Mouse (Mus musculus) R1 (cell line): ENCODE results near the gene Fam160a1.

Source experiments
- DNase-seq: peaks from one replicate; pipeline ENCODE4 v3.0.0-alpha.2; 2018; ENCODE audit warnings: low read depth, low spot score

The Fam160a1 gene

DNA sequence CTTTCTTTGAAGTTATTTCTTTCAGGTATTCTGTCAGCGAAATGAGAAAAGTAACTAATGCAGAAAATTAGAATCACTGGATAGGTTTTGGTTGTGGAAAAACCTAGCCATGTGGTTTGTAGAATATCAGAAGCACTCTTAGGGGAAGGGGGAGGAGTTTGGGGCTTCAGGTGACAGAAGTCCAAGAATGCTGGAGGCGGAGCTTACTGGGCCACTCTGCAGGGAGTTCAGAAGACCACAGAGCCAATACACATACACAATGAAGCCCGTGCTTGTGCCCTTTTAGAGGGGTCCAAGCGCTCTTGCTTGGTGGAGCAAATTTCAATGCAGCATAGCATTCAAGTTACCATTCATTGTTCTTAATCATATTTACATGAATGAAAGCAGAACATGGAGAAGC lies 68.2 kb downstream of the Fam160a1 start:
- DNase-seq = peak; percentile 23

DNA sequence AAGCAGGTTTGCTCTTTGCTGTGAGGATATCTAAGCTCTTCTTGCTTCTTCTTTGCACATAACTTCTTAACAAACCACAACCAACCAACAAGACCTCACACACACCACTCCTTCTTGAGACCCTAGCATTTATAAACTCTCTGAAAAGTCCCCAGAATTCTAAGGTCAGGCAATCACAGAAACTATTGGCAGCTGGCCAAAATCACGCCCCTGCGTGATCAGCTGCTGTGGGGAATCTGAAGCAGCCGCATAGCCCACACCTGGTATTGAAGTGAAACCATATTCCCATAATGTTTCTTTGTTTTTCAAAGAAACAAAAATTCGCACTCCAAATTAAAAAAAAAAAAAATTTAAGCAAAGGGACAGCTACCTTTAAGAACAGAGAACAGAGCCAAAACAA lies 71.0 kb downstream of the Fam160a1 start:
- DNase-seq = peak; percentile 4

DNA sequence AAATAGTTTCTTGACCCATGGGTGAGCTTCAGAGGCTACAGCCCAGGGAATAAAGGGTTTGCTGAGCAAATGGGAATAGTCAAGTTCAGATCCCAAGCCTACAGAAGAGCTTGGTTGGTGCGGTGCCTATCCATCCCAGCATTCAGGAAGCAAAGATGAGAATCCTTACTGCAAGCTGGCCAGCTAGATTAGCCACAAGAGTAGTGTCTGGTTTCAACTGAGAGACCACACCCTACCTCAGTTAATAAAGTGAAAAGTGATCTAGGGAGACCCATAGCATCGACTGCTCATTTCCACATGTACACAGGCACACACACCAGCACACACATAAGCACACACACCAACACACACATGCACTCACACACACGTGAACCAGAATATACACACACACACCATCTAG lies 75.3 kb downstream of the Fam160a1 start:
- no peak for DNase-seq

DNA sequence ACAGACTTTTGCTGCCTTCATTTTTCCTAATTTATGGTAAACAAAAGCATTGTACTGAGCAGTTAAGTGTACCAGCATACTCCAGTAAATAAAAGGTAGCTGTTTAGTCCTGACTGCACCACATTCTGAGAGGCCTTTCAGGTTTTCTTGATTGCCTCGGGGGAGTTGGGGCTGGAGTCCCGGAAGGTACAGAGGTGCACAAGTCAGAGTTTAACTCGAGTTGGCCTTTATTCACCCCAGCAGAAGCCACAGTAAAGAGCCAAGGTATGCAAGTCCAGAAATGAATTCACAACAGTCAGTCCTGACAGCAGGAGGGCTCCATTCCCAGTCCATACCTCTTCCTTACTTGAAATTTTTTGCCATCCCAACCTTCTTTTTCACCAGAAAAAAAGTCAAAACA lies 78.5 kb downstream of the Fam160a1 start:
- DNase-seq = no peak

DNA sequence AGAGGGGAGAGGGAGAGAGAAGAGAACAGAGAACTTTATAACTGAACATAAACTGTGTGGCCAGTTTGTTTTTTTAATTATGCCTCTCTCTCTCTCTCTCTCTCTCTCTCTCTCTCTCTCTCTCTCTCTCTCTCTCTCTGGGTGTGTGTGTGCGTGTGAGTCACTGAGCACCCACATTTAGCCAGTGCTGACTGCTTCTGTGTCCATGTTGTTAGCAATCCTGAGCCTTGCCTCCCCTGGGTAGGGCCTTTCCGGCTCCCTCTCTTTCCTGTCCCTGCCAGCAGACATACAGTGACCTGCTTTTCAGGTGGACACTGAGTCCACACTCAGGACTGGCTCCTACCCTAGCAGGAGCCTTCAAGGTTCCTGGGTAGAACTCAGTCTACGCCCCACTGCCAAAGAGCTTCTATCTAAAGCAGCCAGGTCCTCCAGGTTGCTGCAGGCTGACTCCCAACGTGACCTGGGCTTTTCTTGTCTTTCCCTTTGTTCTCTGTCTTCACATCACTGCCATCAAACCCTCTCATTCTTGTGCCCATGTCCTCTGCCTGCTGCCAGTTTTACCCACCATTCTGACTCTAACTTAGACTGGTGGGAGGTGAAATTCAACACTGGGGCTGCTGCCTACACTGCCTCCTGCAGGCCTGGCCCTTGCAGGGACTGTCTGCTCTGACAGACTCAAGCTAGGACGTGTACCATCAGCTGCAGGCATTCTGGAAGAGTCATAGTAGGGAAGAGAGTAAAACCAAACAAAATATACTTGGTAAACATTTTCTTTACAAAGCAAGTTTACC lies 83.0 kb downstream of the Fam160a1 start:
- DNase-seq = no peak

DNA sequence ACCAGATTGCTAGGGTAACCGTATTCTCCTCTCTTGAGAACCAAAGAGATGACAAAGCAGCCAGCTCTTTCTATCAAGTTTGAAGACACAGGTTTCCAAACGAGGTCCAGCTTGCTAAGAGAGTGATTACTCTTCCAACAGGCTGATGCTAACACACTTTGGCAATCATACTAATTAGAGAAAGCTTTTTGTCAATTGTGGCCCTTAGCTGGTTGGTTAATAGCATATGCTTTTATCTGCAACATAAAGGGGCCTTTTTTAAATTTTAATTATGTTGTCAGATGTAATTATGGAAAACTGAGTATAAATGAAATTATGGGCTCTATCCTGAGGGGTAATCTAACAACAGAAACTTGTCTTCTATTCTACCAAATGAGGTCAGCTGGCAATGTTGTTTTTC lies 89.9 kb downstream of the Fam160a1 start:
- no peak for DNase-seq

DNA sequence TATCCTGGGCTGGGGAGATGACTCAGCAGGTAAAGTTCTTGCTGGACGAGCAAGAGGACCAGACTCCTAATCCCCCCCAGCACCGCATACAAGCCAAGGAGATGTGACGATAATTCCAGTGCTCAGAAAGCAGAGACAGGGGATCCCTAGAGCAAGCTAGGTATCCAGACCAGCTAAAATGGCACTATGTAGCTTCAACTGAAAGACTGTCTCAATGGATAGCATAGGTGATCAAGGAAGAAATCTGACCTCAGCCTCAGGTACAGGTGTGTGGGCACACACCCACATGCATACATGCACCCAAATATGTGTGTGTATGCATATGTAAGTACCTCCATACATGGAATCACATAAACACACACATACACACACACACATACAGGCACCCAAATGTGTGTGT lies 91.1 kb downstream of the Fam160a1 start:
- DNase-seq = no peak

DNA sequence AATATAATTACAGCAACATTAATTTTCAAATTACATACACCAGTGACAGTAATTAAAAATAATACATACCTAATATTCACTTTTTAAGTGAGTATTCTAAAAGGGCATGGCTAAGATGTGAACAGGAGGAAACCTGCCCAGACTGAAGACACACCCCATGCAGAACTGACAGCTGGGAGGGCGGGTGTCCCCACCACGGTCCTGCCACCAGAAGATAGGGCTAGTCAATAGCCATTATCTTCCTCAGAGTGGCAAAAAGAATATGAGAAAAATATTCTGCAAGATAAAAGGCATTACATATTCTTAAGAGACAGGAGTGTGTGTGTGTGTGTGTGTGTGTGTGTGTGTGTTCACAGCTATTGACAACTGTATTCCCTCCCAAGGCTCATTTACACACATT lies 92.0 kb downstream of the Fam160a1 start:
- DNase-seq = no peak

DNA sequence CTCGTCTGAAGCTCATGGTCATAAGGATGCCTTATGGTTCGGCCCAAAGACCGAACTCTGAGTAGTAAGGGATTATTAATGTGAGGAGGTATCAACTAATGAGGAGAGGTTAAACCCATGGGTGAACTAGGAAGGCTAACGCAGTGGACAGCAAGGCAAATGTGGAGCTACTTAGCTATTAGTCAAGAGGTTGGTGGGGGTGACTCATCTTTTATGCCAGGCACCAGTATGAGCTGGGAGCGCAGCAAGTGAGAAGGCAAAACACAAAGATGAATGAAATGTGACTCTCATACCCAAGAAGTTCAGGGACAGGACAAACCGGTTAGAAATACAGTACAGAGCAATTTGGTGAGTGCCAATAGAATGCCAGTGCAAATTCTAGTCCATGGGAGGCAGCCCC lies 94.5 kb downstream of the Fam160a1 start:
- DNase-seq = no peak

DNA sequence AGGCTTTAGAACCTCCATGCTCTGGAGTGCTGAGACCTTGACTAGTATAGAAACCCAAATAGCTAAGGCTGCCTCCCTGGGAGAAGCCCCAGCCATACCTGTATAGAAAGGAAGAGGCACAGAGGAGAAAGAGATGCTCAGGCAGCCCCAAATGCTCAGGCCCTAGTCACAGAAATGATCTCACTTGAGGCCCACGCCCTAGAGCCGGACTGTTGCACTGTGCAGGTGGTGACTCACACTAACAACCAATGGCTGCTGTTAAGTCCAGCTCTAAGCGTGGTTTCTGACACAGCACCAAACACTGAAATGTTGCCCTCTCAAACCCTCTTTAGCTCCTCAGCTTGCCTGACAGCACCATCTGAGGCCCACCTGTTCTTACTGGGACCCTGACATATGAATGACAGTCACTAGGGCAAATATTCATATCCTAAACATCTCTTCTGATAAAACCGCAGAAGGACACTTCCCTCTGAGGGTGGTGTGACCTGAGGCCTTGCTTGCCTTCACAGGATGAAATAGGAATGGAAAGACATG lies 101.3 kb downstream of the Fam160a1 start:
- no peak for DNase-seq

DNA sequence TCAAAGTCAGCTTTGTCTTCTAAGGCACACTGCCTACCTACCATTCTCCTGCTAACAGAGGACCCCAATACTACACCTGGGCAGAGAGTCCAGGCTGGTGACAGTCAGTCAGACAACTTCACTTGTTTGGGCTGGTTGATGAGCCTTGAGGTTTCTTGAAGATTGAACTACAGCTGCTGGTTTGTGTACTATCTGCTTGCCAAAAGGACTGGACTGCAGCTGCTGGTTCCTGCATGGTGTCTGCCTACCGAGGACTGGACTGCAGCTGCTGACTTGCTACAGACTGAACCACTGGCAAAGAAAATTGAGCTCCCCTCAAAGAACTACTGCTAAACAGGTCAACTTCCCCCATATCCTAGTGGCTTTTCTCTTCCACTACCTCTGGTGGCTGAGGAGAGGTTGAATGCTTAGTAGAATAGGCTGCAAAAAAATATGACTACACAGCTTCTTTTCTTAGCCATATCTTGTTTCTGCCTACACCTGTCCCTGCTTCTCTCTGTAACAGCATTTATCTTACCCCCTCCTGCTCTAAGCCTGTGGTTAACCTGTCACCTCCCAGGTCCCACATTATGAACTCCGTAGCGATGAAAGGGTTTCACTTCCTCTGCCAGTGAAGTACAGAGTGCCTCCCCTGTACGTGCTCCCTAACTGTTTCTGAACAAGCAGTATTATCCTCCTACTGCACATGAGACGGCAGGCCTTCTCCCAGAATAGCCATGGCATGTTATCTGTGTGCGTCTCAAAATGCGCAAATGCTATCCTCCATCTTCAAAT lies 103.0 kb downstream of the Fam160a1 start:
- DNase-seq = no peak

DNA sequence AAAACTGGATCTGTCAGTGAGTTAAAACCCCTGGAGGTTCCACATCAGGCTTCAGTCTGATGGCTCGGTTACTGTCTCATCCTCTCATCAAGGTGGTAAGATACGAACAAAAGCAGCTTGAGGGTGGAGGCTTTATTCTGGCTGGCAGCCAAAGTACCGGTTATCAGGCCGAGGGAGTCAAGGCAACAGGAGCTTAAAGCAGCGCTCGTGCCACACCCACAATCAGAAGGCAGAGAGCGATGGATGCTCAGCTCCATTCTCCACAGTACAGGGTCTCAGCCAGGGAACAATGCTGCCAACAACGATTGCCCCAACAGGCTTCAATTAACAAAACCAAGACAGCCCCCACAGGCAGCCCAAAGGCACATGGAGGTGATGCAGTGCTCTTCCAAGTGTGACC lies 106.4 kb downstream of the Fam160a1 start:
- peak; percentile 48 for DNase-seq

DNA sequence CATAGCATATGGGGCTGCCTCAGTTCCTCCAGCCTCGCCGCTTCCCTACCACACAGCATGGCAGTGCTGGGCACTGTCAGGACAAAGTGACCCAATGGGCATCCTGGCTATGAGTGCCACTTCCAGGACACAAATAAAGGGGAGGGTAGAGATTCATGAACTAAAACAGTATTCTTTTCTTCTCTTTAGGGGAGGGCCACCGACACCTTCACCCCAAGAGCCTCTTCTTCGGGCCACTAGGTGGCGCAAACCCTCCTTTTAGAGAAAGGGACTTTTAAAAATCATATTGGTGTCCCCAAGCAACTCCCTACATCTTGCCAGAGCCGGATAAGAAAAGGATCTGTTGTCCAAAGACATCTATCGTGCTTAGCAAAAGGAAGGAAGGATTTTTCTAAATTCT lies 109.7 kb downstream of the Fam160a1 start:
- DNase-seq = peak; percentile 47

DNA sequence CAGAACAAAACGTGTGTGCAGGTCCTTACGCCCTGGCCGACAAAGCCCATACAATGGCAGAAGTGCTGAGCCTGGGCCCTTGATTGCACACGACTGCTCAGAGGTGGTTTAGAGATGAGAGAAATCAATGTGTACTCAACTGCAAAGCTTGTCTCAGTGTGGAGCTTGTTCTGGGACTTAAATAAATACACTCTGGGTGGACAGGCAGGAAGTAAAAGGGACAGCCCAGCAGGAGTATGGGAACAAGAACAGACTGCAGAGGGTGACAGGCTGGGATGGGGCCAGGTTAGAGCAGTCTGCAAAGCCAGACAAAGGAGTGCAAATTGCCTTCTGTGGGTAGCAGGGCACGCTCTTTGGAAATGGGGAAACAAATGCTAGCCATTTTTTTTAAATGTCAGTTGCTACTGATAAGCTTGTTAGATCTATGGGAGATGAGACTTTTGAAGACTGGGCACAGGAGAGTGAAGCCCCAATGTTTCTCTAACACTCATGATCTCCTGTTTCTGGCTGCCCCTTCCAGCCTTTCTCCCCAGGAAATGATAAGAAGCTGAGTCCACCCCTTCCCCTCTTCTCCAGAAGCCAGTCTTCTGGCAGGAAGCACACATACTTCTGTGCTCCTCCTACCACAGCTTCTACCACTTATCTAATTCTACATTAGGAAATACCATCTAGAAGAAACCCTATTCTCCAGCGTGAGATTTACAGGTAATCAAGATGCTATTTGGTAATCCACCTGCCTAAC lies 113.8 kb downstream of the Fam160a1 start:
- DNase-seq = no peak

DNA sequence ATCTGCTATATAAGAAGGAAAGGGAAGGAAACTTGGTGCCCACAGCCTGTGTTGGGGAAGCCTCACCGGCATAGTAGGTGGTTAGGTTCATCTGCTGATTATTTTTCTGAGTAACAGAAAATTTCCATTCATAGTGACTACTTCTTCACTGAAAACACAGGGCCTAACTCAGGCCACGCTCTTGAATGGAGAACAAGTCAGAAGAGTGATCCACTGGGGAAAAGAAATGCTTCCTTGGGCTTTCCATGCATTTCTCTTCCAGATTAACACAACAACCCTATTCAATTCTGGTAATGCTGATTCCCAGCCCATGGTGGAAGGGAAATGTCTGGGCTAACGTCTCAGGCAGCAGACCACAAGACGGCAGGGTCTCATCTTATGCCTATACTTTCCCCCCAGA lies 118.6 kb downstream of the Fam160a1 start:
- DNase-seq = no peak

DNA sequence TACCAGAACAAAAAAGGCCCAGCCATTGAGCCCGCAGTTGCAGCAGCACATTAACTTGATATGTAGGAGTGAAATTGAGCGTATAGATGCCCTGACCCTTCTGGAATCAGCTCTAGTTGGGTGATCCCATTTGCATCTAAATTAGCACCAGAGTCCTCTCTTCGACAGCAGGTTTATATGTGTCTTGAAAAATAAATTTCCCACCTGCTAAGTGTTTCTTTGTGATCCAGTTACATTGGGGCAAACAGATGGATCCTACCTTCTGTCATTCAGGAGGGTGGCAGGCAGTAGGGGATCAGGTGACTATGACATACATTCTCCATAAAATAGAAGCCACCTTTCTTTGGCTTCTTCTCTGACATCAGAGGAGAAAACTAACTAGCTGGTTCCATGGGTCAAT lies 122.0 kb downstream of the Fam160a1 start:
- DNase-seq = no peak

DNA sequence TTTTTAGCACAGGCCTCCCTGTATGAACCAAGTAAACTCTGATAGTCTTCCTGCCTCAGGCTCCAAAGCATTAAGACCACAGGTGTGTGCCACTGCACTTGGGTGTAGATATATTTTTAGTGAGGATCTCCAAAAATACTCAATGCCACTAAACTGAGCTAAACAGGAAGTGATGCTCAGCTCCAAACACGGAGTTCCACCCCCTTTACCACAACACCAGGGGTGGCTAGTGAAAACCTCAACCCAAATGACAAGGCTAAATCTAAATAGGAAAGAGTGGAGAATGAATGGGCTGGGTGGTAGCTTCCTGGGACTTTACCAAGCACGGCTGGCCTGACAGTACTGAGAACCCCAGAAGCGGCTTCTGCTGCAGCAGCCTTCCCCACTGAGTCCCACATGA lies 124.1 kb downstream of the Fam160a1 start:
- no peak for DNase-seq

DNA sequence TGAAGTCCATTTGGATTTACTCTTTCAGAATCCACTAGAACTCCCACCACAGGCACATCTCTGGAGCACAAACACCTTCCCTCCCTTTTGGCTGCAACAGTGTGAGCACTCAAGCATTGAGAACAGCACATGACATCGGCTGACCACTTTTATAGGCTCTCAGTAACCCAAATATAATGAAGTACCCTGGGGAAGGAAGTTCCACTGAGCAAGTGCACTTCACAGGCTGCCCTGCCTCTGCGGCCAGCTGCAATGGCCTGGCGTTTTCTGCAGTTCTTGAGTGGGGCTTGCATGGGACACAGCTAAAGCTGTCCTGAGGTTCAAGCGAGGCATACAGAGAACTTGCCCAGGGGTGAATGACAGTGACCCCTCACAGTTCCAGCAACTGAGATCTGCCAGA lies 126.0 kb downstream of the Fam160a1 start:
- DNase-seq = no peak

DNA sequence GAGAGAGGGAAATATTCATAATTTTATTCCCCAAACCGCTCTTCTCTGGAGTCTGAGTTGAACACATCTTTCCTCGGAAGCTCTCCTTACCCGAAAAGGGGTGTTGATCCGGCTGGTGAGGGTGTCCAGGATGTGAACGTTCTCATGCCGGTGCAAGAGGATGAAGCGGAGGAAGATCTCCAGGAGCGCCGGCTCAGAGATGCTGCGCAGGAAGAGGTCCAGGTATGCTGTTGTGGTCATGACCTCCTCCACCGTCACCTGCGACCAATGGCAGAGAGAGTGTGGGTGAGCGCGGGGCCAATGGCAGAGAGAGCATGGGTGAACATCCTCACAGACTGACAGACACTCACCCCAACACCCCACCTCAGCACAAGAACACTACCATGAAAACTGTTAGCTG lies 128.8 kb downstream of the Fam160a1 start:
- no peak for DNase-seq

DNA sequence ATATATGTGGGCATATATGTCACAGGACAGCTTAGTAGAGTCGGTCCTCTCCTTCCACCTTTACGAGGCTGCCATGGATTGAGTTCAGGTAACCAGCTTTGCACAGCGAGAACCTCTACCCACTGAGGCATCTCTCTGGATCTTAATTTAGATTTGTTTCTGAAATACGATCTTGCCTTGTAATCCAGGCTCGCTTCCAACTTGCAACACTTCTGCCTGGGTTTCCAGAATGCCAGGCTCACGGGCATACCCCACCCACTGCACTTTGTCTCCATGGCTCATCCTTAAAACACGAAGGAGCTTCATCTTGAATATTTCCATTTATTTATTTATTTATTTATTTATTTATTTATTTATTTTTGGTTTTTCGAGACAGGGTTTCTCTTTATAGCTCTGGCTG lies 131.8 kb downstream of the Fam160a1 start:
- no peak for DNase-seq

DNA sequence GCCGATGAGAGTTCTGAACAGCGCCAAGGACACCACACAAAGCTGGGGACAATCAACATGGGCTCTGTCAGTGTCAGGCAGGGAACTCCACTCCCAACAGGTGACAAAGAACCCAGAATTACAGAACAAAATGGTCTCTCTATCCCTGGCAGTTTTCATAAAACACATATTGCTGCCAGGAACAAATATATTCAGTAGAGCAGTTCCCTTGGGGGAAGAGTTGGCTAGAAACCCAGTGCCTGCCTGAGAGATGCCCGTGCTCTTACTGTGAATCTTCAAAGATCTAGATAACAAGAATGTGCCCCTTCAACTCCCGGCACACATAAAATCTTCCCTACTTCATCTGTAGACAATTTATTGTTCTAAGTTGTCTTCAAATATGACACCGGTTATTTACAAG lies 133.5 kb downstream of the Fam160a1 start:
- DNase-seq = no peak

DNA sequence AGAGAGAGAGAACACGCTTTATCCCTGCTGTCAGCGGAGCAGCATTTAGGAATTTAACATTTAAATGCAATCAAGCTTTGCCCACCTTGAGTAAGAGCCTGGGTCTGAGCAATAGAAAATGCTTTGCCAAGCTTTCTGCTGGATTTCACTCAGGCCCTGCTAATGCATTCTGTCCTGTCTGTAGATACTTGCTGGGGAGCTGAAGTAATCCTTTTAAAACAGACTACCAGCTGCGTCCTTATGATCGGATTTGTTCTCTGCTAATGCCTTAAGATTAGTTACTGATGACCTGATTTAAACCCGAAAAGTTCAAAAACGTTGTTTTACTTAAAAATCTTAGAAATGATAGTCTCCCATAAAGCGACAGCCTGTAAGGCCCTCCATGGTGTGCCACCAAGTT lies 136.0 kb downstream of the Fam160a1 start:
- no peak for DNase-seq
